Mouse (Mus musculus): Measurements from ENCODE around the gene Bbs9. TPM values are rescaled to one million over a fixed set of nuclear protein-coding genes. Genes with fewer than 3 reads are reported as not detected.

Bbs9 gene
- total RNA-seq, 2 experiments from 2014 or later = 18.9 to 20.8 TPM

GRCm38 (mm10) chr9:22732646-22733045 is 257.1 kb downstream of the Bbs9 start:
- no peak for ATAC-seq (replicated peaks; ENCODE audit: poor library complexity)

GRCm38 (mm10) chr9:22734954-22735353 is 259.4 kb downstream of the Bbs9 start:
- ATAC-seq (replicated peaks; ENCODE audit: poor library complexity) = no peak

- no peak for ATAC-seq (replicated peaks; ENCODE audit: poor library complexity)
These were observed 259.9 kb downstream of the Bbs9 start for GRCm38 (mm10) chr9:22735385-22735784.

- ATAC-seq (replicated peaks; ENCODE audit: poor library complexity) = no peak
These were observed 262.4 kb downstream of the Bbs9 start for GRCm38 (mm10) chr9:22737893-22738292.

GRCm38 (mm10) chr9:22738861-22739260 is 263.3 kb downstream of the Bbs9 start:
- no peak for ATAC-seq (replicated peaks; ENCODE audit: poor library complexity)

- ATAC-seq (replicated peaks; ENCODE audit: poor library complexity) = no peak
These were observed 266.5 kb downstream of the Bbs9 start for GRCm38 (mm10) chr9:22741967-22742366.

- ATAC-seq (replicated peaks; ENCODE audit: poor library complexity) = no peak
These were observed 273.1 kb downstream of the Bbs9 start for GRCm38 (mm10) chr9:22748617-22749016.

GRCm38 (mm10) chr9:22750779-22751545 is 275.4 kb downstream of the Bbs9 start:
- no peak for ATAC-seq (replicated peaks; ENCODE audit: poor library complexity)

- ATAC-seq (replicated peaks; ENCODE audit: poor library complexity) = no peak
These were observed 276.0 kb downstream of the Bbs9 start for GRCm38 (mm10) chr9:22751546-22751929.

GRCm38 (mm10) chr9:22754081-22754672 is 278.7 kb downstream of the Bbs9 start:
- no peak for ATAC-seq (replicated peaks; ENCODE audit: poor library complexity)

GRCm38 (mm10) chr9:22758487-22758886 is 283.0 kb downstream of the Bbs9 start:
- no peak for ATAC-seq (replicated peaks; ENCODE audit: poor library complexity)

GRCm38 (mm10) chr9:22759241-22759640 is 283.7 kb downstream of the Bbs9 start:
- no peak for ATAC-seq (replicated peaks; ENCODE audit: poor library complexity)

- ATAC-seq (replicated peaks; ENCODE audit: poor library complexity) = no peak
These were observed 284.9 kb downstream of the Bbs9 start for GRCm38 (mm10) chr9:22760376-22760775.

- ATAC-seq (replicated peaks; ENCODE audit: poor library complexity) = no peak
These were observed 286.0 kb downstream of the Bbs9 start for GRCm38 (mm10) chr9:22761487-22761886.

- no peak for ATAC-seq (replicated peaks; ENCODE audit: poor library complexity)
These were observed 290.2 kb downstream of the Bbs9 start for GRCm38 (mm10) chr9:22765618-22766220.

- ATAC-seq (replicated peaks; ENCODE audit: poor library complexity) = no peak
These were observed 291.6 kb downstream of the Bbs9 start for GRCm38 (mm10) chr9:22767154-22767553.

- ATAC-seq (replicated peaks; ENCODE audit: poor library complexity) = no peak
These were observed 292.3 kb downstream of the Bbs9 start for GRCm38 (mm10) chr9:22767860-22768259.

- no peak for ATAC-seq (replicated peaks; ENCODE audit: poor library complexity)
These were observed 296.3 kb downstream of the Bbs9 start for GRCm38 (mm10) chr9:22771785-22772184.

- no peak for ATAC-seq (replicated peaks; ENCODE audit: poor library complexity)
These were observed 300.9 kb downstream of the Bbs9 start for GRCm38 (mm10) chr9:22776246-22776961.

- ATAC-seq (replicated peaks; ENCODE audit: poor library complexity) = no peak
These were observed 301.9 kb downstream of the Bbs9 start for GRCm38 (mm10) chr9:22777425-22777824.

GRCm38 (mm10) chr9:22779631-22780030 is 304.1 kb downstream of the Bbs9 start:
- no peak for ATAC-seq (replicated peaks; ENCODE audit: poor library complexity)

- no peak for ATAC-seq (replicated peaks; ENCODE audit: poor library complexity)
These were observed 310.5 kb downstream of the Bbs9 start for GRCm38 (mm10) chr9:22786006-22786405.

All from megakaryocyte progenitor cell, adult 5-6 weeks (primary cell).